Mouse (Mus musculus) G1E (cell line): ENCODE measurements around the gene Npw.

Source experiments
- CTCF ChIP-seq: IDR thresholded peaks from 2 replicates; pipeline ENCODE4 v1.5.1; 2012; ENCODE audit warnings: low read depth, low read length, inconsistent platforms, mixed read lengths
- GATA1 ChIP-seq: IDR thresholded peaks from 2 replicates; pipeline ENCODE4 v1.6.1; 2012; ENCODE audit warnings: borderline replicate concordance, low read length, inconsistent platforms, mixed read lengths
- GATA2 ChIP-seq: IDR thresholded peaks from 2 replicates; pipeline ENCODE4 v1.6.1; 2012; ENCODE audit warnings: low read depth, low read length, inconsistent platforms, borderline replicate concordance
- POLR2AphosphoS5 ChIP-seq: IDR thresholded peaks from 2 replicates; pipeline ENCODE4 v1.6.1; 2012; ENCODE audit warnings: low read depth, low read length, inconsistent platforms; ENCODE audit not compliant: insufficient replicate concordance
- TAL1 ChIP-seq: conservative IDR thresholded peaks from 2 replicates; pipeline ENCODE4 v1.6.1; 2012; ENCODE audit warnings: low read depth, low read length, inconsistent platforms, mixed read lengths

GRCm38 (mm10) chr17:24635024-24635423 lies 23.2 kb downstream of the Npw start:
- no peak for TF ChIP-seq GATA2
- TF ChIP-seq CTCF, result no peak
- no peak for TF ChIP-seq TAL1
- TF ChIP-seq POLR2AphosphoS5, result no peak
- TF ChIP-seq GATA1, result no peak
